Mouse (Mus musculus) midbrain, embryonic 14.5 days (tissue): ENCODE results near the gene Dock2. TPM values are rescaled to one million over a fixed set of nuclear protein-coding genes. Genes with fewer than 3 reads are reported as not detected.

Experiments used
- ATAC-seq: fragments of 200-750 bp; cut with Nextera tagmentation; 2 replicates; pipeline ENCODE4 v1.8.0; 2017; ENCODE audit warnings: moderate number of reproducible peaks, moderate library complexity; ENCODE audit not compliant: low FRiP score, low TSS enrichment
- DNase-seq: peaks from one replicate; pipeline ENCODE4 v3.0.0-alpha.2; 2015
- H3K27ac ChIP-seq: fragments of 300-500 bp; sonication (generic); replicated peaks from 2 replicates; pipeline ENCODE4 v1.5.1; 2014; ENCODE audit warnings: mild to moderate bottlenecking, low read depth, low read length, moderate library complexity
- H3K27me3 ChIP-seq: fragments of 300-500 bp; sonication (generic); 2 replicates; pipeline ENCODE4 v1.6.1; 2014; ENCODE audit warnings: low read length, control low read depth, mixed read lengths; ENCODE audit not compliant: control insufficient read depth, insufficient read depth
- H3K36me3 ChIP-seq: fragments of 300-500 bp; sonication (generic); 2 replicates; pipeline ENCODE4 v1.6.1; 2014; ENCODE audit warnings: low read length, control low read depth; ENCODE audit not compliant: control insufficient read depth, insufficient read depth
- H3K4me1 ChIP-seq: fragments of 300-500 bp; sonication (generic); 2 replicates; pipeline ENCODE4 v1.6.1; 2014; ENCODE audit warnings: mild to moderate bottlenecking, antibody characterized with exemption, low read length, control low read depth; ENCODE audit not compliant: control insufficient read depth, insufficient read depth
- H3K4me2 ChIP-seq: fragments of 300-500 bp; sonication (generic); 2 replicates; pipeline ENCODE4 v1.6.1; 2014; ENCODE audit warnings: mild to moderate bottlenecking, low read length, moderate library complexity
- H3K4me3 ChIP-seq: fragments of 300-500 bp; sonication (generic); replicated peaks from 2 replicates; pipeline ENCODE4 v1.5.1; 2014; ENCODE audit warnings: low read depth, low read length
- H3K9ac ChIP-seq: fragments of 300-500 bp; sonication (generic); replicated peaks from 2 replicates; pipeline ENCODE4 v1.6.1; 2014; ENCODE audit warnings: mild to moderate bottlenecking, low read length, moderate library complexity
- H3K9me3 ChIP-seq: fragments of 300-500 bp; sonication (generic); 2 replicates; pipeline ENCODE4 v1.6.1; 2016; ENCODE audit warnings: low read length, control low read depth, mixed read lengths; ENCODE audit not compliant: control insufficient read depth
- WGBS: fragments of 180-500 bp; shearing (Covaris S2); extraction: QIAGEN DNeasy Blood & Tissue Kit; methylation state at CpG from one replicate; pipeline ENCODE4 v1.1.7; 2014; 5-methylcytosine and 5-hydroxymethylcytosine counted together
- polyA plus RNA-seq: library from polyadenylated mRNA; unstranded; fragments of >200 nt; fragmentation: Nextera tagmentation; extraction: Ambion mirVana; gene quantifications from 2 replicates; pipeline ENCODE4 v1.2.1, GENCODE M21; 2014

Dock2 gene
- polyA plus RNA-seq, 1 experiment from 2014 or later: 0.51 TPM

- 71% methylated on average over 4 of the region's 4 CpGs for WGBS
- Histone ChIP-seq H3K27me3 (no peaks in the 10 kb centered on the region), H3K4me2 (no peak overlapping the region), H3K27ac (0 out of 2 replicates have a peak overlapping the region, but pooled peaks have one; percentile 20), H3K4me1 (no peaks in the 10 kb centered on the region), H3K4me3 (no peak overlapping the region), H3K9me3 (no peaks in the 10 kb centered on the region), H3K36me3 (no peaks in the 10 kb centered on the region), H3K9ac (no peak overlapping the region)
- ATAC-seq: no peak
- DNase-seq: peak; percentile 28
These were observed 333.7 kb downstream of the Dock2 start for GRCm38 (mm10) chr11:34449944-34450343.

- no peaks in the 10 kb centered on the region for H3K36me3 ChIP-seq
- no peak overlapping the region for H3K4me2 ChIP-seq
- DNase-seq: peak; percentile 62
- H3K4me1 ChIP-seq: no peaks in the 10 kb centered on the region
- no peak for ATAC-seq
- no peaks in the 10 kb centered on the region for H3K9me3 ChIP-seq
- no peak overlapping the region for H3K27ac ChIP-seq
- no peak overlapping the region for H3K4me3 ChIP-seq
- H3K9ac ChIP-seq: no peak overlapping the region
- H3K27me3 ChIP-seq: no peaks in the 10 kb centered on the region
- 49% methylated on average over 4 of the region's 4 CpGs for WGBS
These were observed 335.8 kb downstream of the Dock2 start for GRCm38 (mm10) chr11:34447891-34448290.

GRCm38 (mm10) chr11:34438429-34438828 is 345.3 kb downstream of the Dock2 start:
- no peak for DNase-seq
- Histone ChIP-seq H3K9ac (no peak overlapping the region), H3K27ac (no peak overlapping the region), H3K4me1 (no peaks in the 10 kb centered on the region), H3K36me3 (no peaks in the 10 kb centered on the region), H3K9me3 (no peaks in the 10 kb centered on the region), H3K4me2 (no peak overlapping the region), H3K27me3 (no peaks in the 10 kb centered on the region), H3K4me3 (no peak overlapping the region)
- 70% methylated on average over 2 of the region's 2 CpGs for WGBS
- no peak for ATAC-seq

GRCm38 (mm10) chr11:34437446-34437845 is 346.2 kb downstream of the Dock2 start:
- Histone ChIP-seq H3K27me3 (no peaks in the 10 kb centered on the region), H3K9me3 (no peaks in the 10 kb centered on the region), H3K36me3 (no peaks in the 10 kb centered on the region), H3K4me3 (no peak overlapping the region), H3K4me1 (no peaks in the 10 kb centered on the region), H3K9ac (no peak overlapping the region), H3K4me2 (no peak overlapping the region), H3K27ac (no peak overlapping the region)
- ATAC-seq (no peak), DNase-seq (no peak)
- 48% methylated on average over 1 of the region's 1 CpGs for WGBS

GRCm38 (mm10) chr11:34431978-34432377 is 351.7 kb downstream of the Dock2 start:
- DNase-seq (no peak), ATAC-seq (no peak)
- Histone ChIP-seq H3K4me3 (no peak overlapping the region), H3K9me3 (no peaks in the 10 kb centered on the region), H3K27me3 (no peaks in the 10 kb centered on the region), H3K4me1 (no peaks in the 10 kb centered on the region), H3K4me2 (no peak overlapping the region), H3K36me3 (no peaks in the 10 kb centered on the region), H3K27ac (no peak overlapping the region), H3K9ac (no peak overlapping the region)
- 90% methylated on average over 2 of the region's 2 CpGs for WGBS

- H3K9me3 ChIP-seq: no peaks in the 10 kb centered on the region
- 76% methylated on average over 5 of the region's 5 CpGs for WGBS
- no peak overlapping the region for H3K9ac ChIP-seq
- H3K36me3 ChIP-seq: no peaks in the 10 kb centered on the region
- ATAC-seq (no peak), DNase-seq (no peak)
- H3K27ac ChIP-seq: no peak overlapping the region
- H3K27me3 ChIP-seq: no peaks in the 10 kb centered on the region
- H3K4me2 ChIP-seq: no peak overlapping the region
- no peaks in the 10 kb centered on the region for H3K4me1 ChIP-seq
- no peak overlapping the region for H3K4me3 ChIP-seq
These were observed 352.3 kb downstream of the Dock2 start for GRCm38 (mm10) chr11:34431371-34431770.

GRCm38 (mm10) chr11:34430940-34431339 is 352.8 kb downstream of the Dock2 start:
- Histone ChIP-seq H3K4me1 (no peaks in the 10 kb centered on the region), H3K36me3 (no peaks in the 10 kb centered on the region), H3K9ac (no peak overlapping the region), H3K4me2 (no peak overlapping the region), H3K9me3 (no peaks in the 10 kb centered on the region), H3K27ac (no peak overlapping the region), H3K4me3 (no peak overlapping the region), H3K27me3 (no peaks in the 10 kb centered on the region)
- DNase-seq (no peak), ATAC-seq (no peak)
- WGBS: 86% methylated on average over 4 of the region's 4 CpGs

GRCm38 (mm10) chr11:34427212-34427611 is 356.5 kb downstream of the Dock2 start:
- no peak for ATAC-seq
- Histone ChIP-seq H3K36me3 (no peaks in the 10 kb centered on the region), H3K9ac (no peak overlapping the region), H3K4me3 (no peak overlapping the region), H3K4me1 (no peaks in the 10 kb centered on the region), H3K9me3 (no peaks in the 10 kb centered on the region), H3K27ac (no peak overlapping the region), H3K27me3 (no peaks in the 10 kb centered on the region), H3K4me2 (no peak overlapping the region)
- DNase-seq: no peak
- 92% methylated on average over 5 of the region's 5 CpGs for WGBS

- no peak for DNase-seq
- whole genome bisulfite sequencing: 88% methylated on average over 1 of the region's 1 CpGs
- no peaks in the 10 kb centered on the region for H3K27me3 ChIP-seq
- no peaks in the 10 kb centered on the region for H3K9me3 ChIP-seq
- H3K4me1 ChIP-seq: no peaks in the 10 kb centered on the region
- ATAC-seq: no peak
- H3K4me2 ChIP-seq: no peak overlapping the region
- H3K36me3 ChIP-seq: no peaks in the 10 kb centered on the region
- H3K4me3 ChIP-seq: no peak overlapping the region
- no peak overlapping the region for H3K27ac ChIP-seq
- no peak overlapping the region for H3K9ac ChIP-seq
These were observed 359.1 kb downstream of the Dock2 start for GRCm38 (mm10) chr11:34424546-34424945.
